Mouse (Mus musculus) E14TG2a.4 (cell line): ENCODE data around the gene Gm3625.

Source experiments
- CTCF ChIP-seq: conservative IDR thresholded peaks from 2 replicates; pipeline ENCODE4 v1.5.1; 2014; ENCODE audit warnings: low read length
- NANOG ChIP-seq: IDR thresholded peaks from 2 replicates; pipeline ENCODE4 v1.6.1; 2014; ENCODE audit warnings: borderline replicate concordance, low read length, mixed read lengths
- POU5F1 ChIP-seq: IDR thresholded peaks from 2 replicates; pipeline ENCODE4 v1.6.1; 2014; ENCODE audit warnings: low read length, borderline replicate concordance

GRCm38 (mm10) chr12:4546491-4546890 is 46.2 kb downstream of the Gm3625 start:
- TF ChIP-seq NANOG (no peak), CTCF (no peak), POU5F1 (no peak)
